Mouse (Mus musculus): ENCODE results near the gene Cnn1.
"Not testable (repeated sequence)": the region's sequence is repeated elsewhere in the genome, so short reads cannot be mapped to it uniquely, and the experiment has no call there.

The Cnn1 gene

DNA sequence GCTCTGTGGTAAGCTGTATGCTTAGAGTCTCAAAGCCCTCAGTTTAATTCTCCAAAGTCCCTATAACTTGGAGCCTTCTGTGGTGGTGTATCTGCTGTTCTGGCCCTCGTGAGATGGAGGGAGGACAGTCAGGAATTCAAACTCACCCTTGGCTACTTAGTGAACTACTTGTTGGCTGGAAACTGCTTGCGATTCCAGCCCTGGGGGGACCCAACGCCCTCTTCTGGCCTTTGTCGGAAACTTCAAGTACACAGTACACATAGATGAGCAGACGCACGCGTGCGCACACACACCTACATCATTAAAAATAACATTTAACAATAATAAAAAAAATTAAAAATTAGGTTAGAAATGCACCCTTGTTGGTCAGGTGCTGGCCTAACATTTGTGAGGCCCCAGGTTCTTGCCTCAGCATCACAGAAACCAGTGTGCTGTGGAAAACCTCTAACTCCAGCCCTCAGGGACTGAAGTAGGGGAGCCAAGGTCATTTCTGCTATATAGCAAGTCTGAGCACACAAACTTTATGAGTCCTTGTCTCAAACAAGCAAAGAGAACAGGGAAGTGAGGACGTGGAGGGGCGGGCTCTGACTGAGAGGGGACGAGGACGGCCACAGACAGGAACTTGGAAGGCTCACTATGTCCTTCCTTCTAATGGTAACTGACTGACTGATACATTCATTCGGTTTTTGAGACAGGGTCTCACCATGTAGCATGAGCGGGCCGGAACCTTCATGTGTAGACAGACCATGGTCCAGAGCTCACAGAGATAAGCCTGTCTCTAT is 26.4 kb downstream of the Cnn1 start:
- in situ Hi-C loops (cut with MboI, MseI), result no loop called here

DNA sequence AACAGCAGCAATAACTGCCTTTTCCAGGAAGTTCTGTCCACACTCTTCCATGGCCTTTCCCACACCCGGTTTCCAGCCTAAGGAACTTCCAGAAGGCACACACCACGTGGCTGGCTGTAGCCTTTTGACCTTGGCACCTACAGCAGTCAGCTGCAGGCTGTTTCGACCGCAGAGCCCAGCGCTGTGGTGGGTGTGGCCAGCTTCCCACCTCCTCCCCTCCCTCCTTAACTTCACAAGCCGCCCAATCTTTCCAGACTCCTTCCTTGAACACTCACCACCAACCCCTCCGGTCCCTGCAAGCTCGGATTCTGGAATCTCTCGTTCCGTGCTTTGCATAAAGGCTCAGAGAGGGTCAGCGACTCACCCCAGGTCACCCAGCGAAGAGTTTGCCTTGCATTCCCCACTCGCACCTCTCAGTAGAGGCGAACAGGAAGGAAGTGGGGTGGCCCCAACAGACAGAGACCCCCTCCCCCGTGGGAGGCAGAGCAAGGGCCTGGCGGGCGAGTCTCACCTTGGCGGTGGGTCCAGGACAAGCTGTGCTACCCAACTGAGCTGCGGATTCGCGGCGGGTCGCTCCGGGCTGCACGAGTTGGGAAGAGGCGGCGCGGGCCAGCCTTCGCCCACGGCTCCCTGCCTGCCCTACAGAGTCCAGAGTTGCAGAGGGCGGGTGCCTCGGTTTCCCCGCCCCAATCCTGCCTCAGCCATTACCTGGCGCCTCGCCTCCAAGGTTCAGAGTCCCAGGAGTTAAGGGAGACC is 32.4 kb downstream of the Cnn1 start:
- in situ Hi-C loops (cut with MboI, MseI), result no loop called here

DNA sequence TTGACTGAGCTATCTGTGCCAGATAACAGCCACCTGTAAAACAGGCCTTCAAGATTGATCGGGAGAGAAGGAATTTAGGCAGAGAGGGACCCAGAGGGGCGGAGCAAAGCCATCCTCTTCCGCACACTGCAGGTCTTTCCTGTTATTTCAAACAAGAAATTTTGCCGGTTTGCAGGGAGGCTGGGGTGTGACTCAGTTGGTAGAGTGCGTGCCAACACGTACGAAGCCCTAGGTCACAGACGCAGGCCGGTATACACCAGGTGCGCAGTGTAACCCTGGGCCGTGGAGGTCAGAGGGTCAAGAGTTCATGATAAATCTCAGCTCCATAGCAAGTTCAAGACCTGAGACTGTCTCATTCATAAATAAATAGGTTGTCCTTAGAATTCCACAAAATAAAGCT is 33.2 kb downstream of the Cnn1 start:
- in situ Hi-C loops (cut with MboI, MseI), result no loop called here

DNA sequence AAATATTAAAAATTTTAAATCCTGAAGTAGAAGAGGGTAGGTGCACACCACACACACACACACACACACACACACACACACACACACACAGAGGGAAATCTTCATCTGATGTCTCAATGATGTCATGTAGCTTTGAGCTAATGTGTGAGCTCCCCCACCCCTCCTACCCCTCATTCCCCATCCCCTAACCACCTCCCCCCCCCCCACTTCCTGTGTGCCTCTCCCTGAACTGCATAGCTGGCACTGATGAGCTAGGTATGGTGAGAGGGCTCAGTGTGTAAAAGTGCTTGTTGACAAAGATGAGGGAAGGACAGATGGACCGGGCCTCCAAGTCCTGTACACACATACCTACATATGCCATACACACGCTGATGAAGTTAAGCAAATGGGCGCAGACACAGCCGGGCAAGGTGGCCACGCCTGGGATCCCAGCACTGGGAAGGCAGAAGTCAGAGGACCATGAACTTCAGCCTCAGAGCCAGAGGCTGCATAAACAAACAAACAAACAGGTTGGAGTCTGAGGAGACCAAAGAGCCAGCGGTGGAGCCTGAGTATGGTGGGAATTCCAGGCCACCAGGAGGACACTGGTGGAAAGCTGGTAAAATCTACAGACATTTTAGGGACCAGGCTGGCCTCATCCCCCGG is 35.4 kb downstream of the Cnn1 start:
- in situ Hi-C loops (cut with MboI, MseI), result no loop called here

DNA sequence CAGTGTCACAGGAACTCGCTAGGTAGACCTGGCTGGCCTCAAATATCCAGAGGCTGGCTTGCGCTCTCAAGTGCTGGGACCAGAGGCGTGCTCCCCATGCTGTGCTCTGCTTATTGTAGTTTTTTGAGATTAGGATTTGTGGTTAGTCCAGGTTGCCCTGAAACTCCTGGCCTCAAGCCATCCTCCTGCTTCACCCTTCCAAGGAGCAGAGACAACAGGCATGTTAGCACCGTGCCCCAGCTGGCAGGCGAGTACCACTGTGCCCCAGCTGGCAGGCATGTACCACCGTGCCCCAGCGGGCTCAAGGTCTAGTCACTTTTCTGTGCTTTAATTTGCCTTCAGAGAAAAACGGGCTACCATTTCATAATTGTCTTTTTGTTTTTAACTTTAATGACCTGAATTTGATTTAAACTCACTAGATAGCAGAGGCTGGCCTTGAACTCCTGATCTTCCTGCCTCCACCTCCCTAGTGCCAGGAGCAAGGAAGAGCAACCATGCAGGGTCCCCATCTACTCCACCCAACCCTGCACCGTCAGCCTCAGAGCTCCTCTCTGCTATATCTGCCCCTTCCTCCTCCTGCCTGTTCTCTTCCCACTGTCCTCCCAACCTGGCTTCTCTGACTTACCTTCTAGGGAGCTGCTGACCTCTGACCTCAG is 36.1 kb downstream of the Cnn1 start:
- in situ Hi-C loops (cut with MboI, MseI), result no loop called here

DNA sequence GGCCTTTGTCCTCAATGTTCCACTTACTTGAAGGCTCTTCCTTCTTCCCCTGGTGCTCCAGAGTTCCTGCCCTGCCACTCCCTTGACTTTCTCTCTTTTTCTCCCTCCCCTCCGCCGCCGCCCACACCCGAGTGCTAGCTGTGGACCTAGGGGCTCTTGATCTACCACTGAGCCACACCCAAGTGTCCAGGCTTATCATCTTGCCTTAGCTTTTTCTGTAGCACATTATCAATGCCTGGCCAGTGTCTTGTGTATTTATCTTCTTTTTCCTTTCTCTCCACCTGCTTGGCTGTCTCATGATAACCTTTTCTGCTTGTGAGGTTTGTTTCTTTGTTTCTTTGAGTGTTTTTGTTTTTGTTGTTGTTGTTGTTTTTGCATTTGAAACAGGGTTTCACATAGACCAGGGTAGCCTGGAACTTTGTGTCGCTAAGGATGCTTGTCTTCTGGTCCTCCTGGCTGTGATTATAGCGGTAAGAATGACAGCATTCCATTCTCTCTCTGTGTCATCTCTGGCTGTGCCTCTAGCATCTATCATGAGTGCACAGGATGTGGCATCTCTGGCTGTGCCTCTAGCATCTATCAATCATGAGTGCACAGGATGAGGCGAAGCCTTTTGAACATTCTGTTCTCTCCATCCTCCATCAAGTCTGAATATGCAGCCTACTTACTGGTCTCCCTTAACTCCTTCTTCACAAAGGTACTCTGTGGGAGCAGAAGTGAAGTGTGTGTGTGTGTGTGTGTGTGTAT is 36.8 kb downstream of the Cnn1 start, which contains the start of gene Acp5:
Gene Acp5, minus strand, starts transcription at position 68 of the 747 bp plus-strand sequence.
- in situ Hi-C loops (cut with MboI, MseI), result no loop called here

DNA sequence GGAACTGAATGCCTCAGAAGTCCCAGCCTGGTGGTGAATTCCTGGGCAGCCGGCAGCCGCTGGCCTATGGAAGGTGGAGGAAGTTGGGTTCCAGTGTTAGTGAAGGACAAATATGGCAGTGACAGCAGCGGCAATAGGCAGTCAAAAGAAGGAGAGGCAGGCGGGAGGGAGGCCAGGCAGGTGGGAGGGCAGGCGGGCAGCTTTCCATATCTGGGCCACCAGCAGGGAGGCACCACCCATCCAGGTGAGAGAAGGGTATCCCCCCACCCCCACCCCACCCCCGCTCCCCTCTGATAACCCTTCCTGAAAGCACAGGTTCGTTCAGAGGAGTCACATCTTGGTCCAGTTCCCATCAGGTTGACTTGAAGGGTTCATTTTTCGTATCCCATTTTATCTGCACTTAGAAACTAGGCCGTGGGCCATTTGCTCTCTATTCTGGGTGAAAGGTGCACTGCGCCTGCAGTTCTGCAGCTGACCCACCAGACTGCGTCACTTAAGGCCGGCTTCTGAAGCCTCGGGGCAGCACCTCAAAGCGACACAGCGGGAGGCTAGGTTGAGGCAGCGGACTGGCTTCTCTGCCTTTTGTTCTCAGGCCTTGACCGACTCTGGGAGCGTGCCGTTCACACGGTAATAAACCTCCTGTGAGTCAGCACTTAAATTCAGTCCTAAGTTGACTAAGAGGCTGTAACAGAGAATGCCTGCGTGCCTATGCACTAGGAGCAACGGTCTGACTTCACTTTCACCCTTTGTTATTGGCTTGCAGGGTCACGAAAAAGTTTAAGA is 37.9 kb downstream of the Cnn1 start:
- in situ Hi-C loops (cut with MboI, MseI), result no loop called here

DNA sequence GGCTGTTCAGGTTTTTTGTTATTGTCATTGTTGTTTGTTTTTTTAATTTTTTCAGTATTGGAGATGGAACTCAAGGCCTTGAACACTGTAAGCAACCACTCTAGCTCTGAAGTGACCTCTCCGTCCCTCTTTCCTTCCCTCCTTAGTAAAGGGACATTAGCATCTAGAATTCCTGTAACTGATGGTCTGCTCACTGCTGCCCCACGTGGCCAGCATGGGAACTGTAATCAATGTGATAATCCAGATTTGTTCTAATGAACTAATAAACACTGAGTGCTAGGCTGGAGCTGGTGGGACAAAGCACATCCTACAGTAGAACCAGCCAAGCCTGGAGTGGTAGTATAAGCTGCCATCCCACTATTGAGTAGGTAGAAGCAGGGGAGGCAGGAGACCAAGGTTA is 39.5 kb downstream of the Cnn1 start:
- in situ Hi-C loops (cut with MboI, MseI), result no loop called here

DNA sequence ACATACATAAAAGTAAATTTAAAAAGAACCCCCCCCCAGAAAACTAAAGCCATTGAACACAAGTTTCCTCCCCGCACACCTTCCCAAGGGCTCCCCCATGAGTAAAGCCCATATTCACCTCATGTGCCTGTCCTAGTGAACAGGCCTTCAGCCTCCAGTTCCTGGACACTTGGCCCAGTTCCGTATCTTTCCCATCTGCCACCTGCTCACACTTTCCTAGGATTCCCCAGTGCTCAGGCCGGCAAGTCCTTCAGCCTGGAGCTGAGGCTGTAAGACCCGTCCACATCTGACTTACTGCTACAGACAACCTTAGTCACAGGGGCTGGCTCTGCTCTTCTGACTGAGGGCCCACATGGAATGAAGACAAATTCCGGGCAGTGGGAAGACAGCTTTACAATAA is 40.7 kb downstream of the Cnn1 start:
- in situ Hi-C loops (cut with MboI, MseI), result no loop called here

DNA sequence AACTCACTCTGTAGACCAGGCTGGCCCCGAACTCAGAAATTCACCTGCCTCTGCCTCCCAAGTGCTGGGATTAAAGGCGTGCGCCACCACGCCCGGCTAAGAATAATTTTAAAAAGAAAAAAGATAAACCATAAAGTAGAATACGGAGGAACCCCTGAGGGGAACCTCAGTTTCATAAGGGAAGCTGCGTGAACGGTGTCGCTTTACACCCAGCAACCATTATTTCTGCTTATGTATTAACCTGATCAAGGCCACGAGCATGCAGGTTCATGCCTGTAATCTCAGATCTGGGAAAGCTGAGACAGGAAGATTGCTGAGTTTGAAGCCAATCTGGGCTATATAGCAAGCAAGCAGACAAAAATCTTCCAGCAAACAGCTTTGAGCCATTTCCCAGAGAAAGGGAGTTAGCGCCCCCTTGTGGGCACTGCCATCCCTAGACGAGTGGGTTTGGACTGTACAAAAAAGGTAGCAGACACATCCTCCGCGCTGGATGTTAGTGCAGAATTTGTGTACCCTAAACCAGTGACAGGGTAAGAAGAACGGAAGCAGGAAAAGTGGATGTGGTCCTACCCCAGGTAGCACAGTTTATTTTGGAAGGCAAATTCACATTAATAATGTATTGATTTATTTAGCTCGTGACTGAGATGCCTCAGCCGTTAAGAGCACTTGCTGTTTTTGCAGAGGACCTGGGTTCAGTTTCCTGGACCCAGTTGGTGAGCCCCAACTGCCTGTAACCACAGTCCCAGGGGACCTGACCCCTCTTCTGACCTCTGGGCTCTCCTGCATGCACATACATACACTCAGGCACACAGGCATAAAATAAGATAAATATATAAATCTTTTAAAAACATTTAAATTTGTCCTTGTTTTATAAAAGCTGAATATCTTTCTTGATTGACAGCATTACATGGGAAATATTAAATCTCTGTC is 44.4 kb downstream of the Cnn1 start:
- in situ Hi-C loops (cut with MboI, MseI), result no loop called here

DNA sequence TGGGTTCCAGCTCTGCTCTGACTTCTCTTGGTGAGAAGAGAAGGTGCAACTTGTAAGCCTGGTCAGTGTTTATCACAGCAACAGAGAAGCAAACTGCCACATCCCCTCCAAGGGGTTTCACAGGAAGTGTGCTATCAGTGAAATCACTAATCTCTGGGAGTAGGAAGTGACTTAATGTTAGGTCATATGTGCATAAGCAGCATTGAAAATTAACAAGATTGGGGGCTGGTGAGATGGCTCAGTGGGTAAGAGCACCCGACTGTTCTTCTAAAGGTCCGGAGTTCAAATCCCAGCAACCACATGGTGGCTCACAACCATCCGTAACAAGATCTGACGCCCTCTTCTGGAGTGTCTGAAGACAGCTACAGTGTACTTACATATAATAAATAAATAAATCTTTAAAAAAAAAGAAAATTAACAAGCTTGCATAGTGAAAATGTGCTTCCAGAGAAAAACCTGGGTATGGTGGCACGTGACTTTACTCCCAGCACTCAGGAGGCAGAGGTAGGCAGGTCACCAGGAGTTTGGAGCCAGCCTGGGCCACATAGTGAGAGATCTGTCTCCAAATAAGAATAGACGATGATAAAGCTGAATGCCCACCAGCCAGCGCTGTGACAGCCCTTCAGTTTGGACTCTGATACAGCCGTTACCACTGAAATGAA is 45.4 kb downstream of the Cnn1 start:
- in situ Hi-C loops (cut with MboI, MseI), result no loop called here

DNA sequence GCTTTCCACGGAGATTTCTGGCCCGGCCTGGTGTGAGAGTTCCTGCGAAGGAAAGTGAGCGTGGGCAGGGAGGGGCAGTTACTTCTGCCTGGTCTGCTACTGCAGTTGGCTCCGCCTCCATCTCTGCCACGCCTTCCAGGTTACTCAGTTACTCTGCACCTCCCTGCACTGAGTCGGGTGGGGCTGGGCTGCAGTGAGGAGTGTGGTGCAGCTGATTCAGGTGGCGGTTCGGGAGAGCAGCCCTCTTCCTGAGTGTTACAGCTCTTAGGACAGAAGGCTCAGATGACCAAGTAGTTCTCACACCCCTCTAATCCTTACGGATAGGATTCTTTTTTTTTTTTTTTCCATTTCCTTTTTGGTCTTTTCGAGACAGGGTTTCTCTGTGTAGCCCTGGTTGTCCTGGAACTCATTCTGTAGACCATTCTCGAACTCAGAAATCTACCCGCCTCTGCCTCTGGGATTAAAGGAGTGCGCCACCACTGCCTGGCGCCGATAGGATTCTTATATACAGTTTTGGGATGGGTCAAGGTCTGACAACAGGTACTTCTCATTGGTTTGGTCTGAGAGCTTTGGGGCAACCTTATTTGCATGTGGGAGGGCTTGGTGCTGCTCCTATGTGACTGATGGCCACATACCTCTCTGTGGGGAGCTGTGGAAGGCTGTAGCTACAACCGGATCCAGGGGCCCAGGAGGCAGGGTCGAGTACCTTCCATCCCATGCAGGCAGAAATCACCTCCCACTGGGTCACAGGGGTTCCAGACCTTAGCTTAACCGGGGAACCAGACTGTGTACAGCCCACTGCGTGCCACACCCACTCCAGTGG is 50.6 kb downstream of the Cnn1 start:
- in situ Hi-C loops (cut with MboI, MseI), result loop anchor here (5.0 kb wide), 2 partner anchors 82 to 87 kb away; no protein-coding TSS in a partner anchor

DNA sequence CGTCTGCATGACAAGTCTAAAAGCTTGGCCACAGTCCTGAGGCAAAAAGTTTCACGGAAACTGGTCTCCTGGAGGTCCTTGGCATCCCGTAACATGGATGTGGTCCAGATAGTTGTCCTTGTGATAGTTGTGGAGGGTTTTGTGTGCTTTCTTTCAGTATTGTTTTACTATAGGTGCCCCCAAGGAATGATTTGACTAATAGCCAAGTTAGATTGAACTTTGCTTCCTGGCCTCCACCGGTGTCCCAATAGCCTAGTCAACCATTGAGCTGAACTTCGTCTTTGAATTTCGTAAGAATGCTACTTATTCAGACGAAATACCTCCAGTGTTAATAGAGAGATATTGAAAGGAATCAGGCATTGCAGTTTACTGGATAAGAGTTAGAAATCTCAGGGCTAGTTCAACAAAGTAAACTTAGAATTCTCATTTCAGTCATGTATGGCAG is 51.3 kb downstream of the Cnn1 start:
- in situ Hi-C loops (cut with MboI, MseI), result not testable (repeated sequence)

DNA sequence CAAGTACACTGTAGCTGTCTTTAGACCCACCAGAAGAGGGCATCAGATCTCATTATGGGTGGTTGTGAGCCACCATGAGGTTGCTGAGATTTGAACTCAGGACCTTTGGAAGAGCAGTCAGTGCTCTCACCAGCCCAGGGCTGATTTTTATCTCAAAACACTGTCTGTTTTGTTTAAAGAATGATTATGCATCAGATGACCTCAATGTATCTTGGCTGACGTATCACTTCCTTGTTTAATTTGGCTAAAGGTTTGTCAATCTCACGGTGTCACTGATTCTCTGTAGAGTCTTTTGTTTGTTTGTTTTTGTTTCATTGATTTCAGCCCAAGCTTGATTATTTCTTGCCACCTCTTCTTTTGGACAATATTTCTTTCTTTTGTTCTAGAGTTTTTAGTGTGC is 51.9 kb downstream of the Cnn1 start:
- in situ Hi-C loops (cut with MboI, MseI), result no loop called here

DNA sequence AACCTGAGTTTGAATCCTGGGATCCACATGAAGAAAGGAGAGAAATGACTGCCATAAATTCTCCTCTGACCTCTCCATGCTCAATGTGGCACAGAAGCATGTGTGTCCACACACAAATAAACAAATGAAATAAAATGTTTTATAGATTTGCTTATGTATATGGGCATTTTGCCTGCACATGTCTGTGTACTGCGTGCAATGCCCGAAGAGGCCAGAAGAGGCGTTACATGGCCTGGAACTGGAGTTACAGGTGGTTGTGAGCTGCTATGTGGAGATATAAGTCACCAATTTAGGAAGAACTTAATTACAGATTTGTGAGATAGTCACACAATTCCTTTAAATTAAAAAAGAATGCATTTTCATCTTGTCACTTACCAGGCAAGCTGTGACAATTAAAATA is 54.8 kb downstream of the Cnn1 start:
- in situ Hi-C loops (cut with MboI, MseI), result no loop called here

DNA sequence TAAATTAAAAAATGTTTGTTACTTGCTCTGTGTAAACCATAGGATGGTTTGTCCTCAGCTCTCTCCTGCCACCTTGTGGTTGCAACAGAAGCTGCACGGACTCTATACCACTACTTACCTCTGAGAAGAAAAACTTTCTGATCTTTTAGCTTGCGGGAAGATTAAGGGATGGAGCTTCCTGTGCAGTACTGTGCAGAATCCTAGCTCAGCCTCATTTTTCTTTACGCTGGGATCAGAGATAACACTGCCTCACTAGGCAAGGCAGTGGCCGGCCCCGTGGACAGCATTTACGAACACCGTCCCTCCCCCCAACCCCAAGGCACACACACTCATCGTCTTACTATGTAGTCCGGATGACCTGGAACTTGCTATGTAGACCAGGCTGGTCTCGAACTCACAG is 56.6 kb downstream of the Cnn1 start:
- in situ Hi-C loops (cut with MboI, MseI), result loop anchor here (5.0 kb wide), 2 partner anchors 62 to 303 kb away; partner anchors contain the start of gene Dock6 (in 1 of the 2)

DNA sequence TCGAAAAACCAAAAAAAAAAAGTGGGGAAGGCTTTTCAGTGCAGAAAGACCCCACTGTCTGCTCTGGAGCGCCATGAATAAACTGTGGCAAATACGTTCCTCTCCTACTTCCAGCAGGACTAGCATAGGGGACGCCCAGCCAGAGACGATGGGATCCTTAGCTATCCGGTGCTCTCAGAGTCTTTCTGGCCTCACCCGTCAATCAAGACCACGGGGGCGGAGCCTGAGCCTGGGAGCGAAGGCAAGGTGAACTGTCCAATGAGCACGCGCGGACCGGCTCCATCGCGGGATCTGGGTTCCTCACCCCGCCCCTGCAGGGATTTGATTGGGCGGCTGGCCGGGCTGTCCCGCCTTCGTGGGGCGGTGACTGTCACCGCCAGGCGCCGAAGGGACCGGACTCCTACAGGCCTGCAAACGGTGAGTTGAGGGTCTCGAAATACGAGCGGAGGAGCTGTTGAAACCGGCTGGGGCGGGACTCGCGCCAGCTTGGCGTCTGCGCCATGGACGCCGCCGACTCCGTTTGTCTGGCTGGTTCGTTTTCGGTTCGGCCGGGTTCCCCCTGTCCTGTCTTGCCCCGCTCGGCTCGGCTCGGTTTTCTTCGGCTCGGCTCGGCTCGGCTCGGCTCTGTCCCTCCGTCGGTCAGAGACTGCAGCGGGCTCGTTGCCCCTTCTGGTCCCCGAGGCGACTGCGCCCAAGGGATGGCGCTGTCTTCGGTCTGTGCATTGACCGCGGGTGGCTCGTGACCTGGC is 57.7 kb downstream of the Cnn1 start, which contains the start of gene Pigyl:
Gene Pigyl, plus strand, starts transcription at position 350 of the 749 bp plus-strand sequence.
- in situ Hi-C loops (cut with MboI, MseI), result loop anchor here (5.0 kb wide), 2 partner anchors 61 to 304 kb away; partner anchors contain the start of gene Dock6 (in 1 of the 2)

Data from T-helper 17 cell (primary cell).